Mouse (Mus musculus) forebrain, embryonic 12.5 days (tissue): Measurements from ENCODE around the gene Arfip2. TPM values are rescaled to one million over a fixed set of nuclear protein-coding genes. Genes with fewer than 3 reads are reported as not detected.

ENCODE experiments used
- ATAC-seq: fragments of 200-750 bp; cut with Nextera tagmentation; 2 replicates; pipeline ENCODE4 v1.8.0; 2017; ENCODE audit warnings: moderate TSS enrichment; ENCODE audit not compliant: low FRiP score
- H3K27ac ChIP-seq: fragments of 300-500 bp; sonication (generic); 2 replicates; pipeline ENCODE4 v1.5.1; 2016; ENCODE audit warnings: mild to moderate bottlenecking
- H3K27me3 ChIP-seq: fragments of 300-500 bp; sonication (generic); 2 replicates; pipeline ENCODE4 v1.6.1; 2016; ENCODE audit warnings: mild to moderate bottlenecking
- H3K36me3 ChIP-seq: fragments of 300-500 bp; sonication (generic); replicated peaks from 2 replicates; pipeline ENCODE4 v1.6.1; 2016; ENCODE audit warnings: mild to moderate bottlenecking
- H3K4me1 ChIP-seq: fragments of 300-500 bp; sonication (generic); 2 replicates; pipeline ENCODE4 v1.6.1; 2016
- H3K4me2 ChIP-seq: fragments of 300-500 bp; sonication (generic); 2 replicates; pipeline ENCODE4 v1.6.1; 2016; ENCODE audit warnings: mild to moderate bottlenecking, moderate library complexity
- H3K4me3 ChIP-seq: fragments of 300-500 bp; sonication (generic); replicated peaks from 2 replicates; pipeline ENCODE4 v1.5.1; 2016; ENCODE audit warnings: mild to moderate bottlenecking
- H3K9ac ChIP-seq: fragments of 300-500 bp; sonication (generic); 2 replicates; pipeline ENCODE4 v1.6.1; 2016; ENCODE audit warnings: mild to moderate bottlenecking
- H3K9me3 ChIP-seq: fragments of 300-500 bp; sonication (generic); 2 replicates; pipeline ENCODE4 v1.6.1; 2016
- WGBS: fragments of 180-500 bp; shearing (Covaris S2); methylation state at CpG from one replicate; pipeline ENCODE4 v1.1.7; 2016; 5-methylcytosine and 5-hydroxymethylcytosine counted together
- polyA plus RNA-seq: library from polyadenylated mRNA; unstranded; fragments of >200 nt; fragmentation: Nextera tagmentation; extraction: Ambion mirVana; gene quantifications from 2 replicates; pipeline ENCODE4 v1.2.1, GENCODE M21; 2016

Gene Arfip2
- polyA plus RNA-seq, 1 experiment from 2014 or later, result 72.2 TPM

DNA sequence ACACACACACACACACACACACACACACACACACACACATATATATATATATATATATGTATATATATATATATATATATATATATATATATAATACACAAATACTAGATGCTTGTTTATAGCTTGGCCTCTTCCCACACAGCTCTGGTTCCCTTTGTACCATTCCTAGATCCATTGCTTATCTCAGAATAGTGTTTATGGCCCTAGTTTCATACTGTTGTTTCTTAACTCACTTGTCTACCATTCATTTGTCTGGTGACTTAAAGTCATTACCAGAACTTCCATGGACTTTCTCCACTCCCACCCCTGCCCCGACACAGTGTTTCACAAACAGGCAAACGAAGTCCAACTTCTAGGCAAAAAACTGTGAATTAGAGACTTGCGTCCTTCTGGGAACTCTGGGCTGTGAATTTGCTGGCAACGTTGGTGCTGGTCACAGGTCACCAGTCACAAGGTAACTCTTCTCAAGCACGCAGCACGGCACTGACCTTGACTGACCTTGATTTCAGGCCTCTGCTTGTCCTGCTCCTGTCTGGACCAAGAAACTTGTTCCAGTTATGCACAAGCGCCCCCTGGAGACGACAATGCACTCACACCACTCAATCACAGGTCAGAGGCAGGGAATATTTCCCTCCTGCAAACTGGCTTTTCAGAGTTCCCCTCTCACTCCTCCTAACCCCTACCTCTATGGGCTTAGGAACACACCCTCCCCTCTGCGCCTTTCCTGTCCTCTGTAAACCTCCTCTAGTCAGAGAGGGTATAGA lies 37.2 kb downstream of the Arfip2 start:
- no peak overlapping the region for H3K4me3 ChIP-seq
- H3K36me3 ChIP-seq, result no peaks in the 10 kb centered on the region
- no peak overlapping the region for H3K27ac ChIP-seq
- no peaks in the 10 kb centered on the region for H3K27me3 ChIP-seq
- peak; percentile 65; the same call in 1 of the 2 replicates for ATAC-seq
- no peaks in the 10 kb centered on the region for H3K9me3 ChIP-seq
- H3K9ac ChIP-seq, result no peak overlapping the region
- H3K4me1 ChIP-seq, result no peaks in the 10 kb centered on the region
- 36% methylated on average over 9 of the region's 9 CpGs for WGBS
- H3K4me2 ChIP-seq, result no peak overlapping the region

DNA sequence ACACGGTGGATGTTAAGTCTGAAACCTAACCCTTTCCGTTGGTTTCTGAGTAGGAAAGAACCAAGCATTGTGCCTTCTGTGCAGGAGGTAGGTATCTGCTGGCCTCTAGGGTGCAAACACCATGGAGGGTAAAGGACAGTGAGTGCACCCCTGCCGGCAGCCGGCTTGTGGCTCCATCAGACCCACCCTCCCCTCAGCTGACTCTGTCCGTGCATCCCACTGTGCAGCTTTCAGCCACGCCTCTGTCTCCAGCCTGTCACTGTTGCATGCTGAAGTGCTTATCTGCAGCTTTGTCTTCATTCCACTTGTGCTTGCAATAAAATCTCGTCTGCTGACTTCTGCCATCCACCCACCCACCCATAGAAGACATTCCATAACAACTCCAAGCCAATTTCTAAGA lies 50.1 kb downstream of the Arfip2 start:
- Histone ChIP-seq H3K27ac (no peak overlapping the region), H3K4me3 (no peak overlapping the region), H3K9ac (no peak overlapping the region), H3K27me3 (no peaks in the 10 kb centered on the region), H3K9me3 (no peaks in the 10 kb centered on the region), H3K4me1 (no peaks in the 10 kb centered on the region), H3K4me2 (no peak overlapping the region), H3K36me3 (no peaks in the 10 kb centered on the region)
- 13% methylated on average over 7 of the region's 7 CpGs for WGBS
- ATAC-seq, result no peak

DNA sequence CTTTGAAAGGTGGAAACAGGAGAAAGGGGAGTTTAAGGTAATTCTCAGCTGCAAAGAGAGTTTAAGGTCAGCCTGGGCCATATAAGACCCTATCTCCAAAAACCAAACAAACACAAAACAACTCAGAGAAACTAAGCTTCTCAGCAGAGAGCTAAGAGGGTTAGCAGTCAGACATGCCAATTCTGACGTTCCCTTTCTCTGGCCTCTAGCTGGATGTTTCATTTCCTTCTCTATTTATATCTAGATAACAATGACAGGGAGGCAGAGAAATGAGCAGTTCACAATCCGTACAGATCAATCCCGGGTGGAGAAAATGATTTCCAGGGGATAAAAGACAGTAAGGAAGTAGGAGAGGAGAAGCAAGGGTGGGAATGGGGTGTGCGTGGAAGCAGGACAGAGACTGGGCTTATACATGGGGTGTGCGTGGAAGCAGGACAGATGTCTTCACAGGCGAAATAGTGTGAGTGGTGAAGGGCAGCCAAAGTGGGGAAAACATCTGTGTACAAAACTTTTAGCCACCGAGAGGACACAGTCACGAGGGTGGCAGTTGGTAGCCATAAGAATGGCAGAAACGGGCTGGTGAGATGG lies 51.8 kb downstream of the Arfip2 start:
- 69% methylated on average over 9 of the region's 9 CpGs for WGBS
- Histone ChIP-seq H3K4me3 (no peak overlapping the region), H3K9me3 (no peaks in the 10 kb centered on the region), H3K4me2 (no peak overlapping the region), H3K4me1 (no peaks in the 10 kb centered on the region), H3K27me3 (no peaks in the 10 kb centered on the region), H3K27ac (no peak overlapping the region), H3K9ac (no peak overlapping the region), H3K36me3 (no peaks in the 10 kb centered on the region)
- ATAC-seq, result no peak

Other genes starting within 250 kb of the Arfip2 start
- gene Fam160a2, start 240.4 kb downstream of the Arfip2 start, polyA plus RNA-seq, result 48.2 and 49.7 TPM in 2 replicates
- gene Cnga4, start 235.8 kb downstream of the Arfip2 start, polyA plus RNA-seq, result 0.10 and 0.19 TPM in 2 replicates
- 0.38 and 0.70 TPM in 2 replicates for gene Cckbr, start 214.7 kb downstream of the Arfip2 start, polyA plus RNA-seq
- gene Cavin3, start 158.1 kb downstream of the Arfip2 start, polyA plus RNA-seq, result 20.2 and 24.7 TPM in 2 replicates
- gene Smpd1, start 86.1 kb downstream of the Arfip2 start, polyA plus RNA-seq, result 42.5 and 43.6 TPM in 2 replicates
- gene Apbb1, start 58.8 kb downstream of the Arfip2 start, polyA plus RNA-seq, result 149 and 160 TPM in 2 replicates
- gene Hpx, start 40.3 kb downstream of the Arfip2 start, polyA plus RNA-seq, result 0.17 and 0.29 TPM in 2 replicates
- gene Trim3, start 6.8 kb downstream of the Arfip2 start, polyA plus RNA-seq, result 50.6 and 51.2 TPM in 2 replicates
- gene Timm10b, start 360 bp downstream of the Arfip2 start, polyA plus RNA-seq, result 126 and 142 TPM in 2 replicates
- 2.5 and 15.7 TPM in 2 replicates for gene Gm45799, start 136 bp upstream of the Arfip2 start, polyA plus RNA-seq
- gene Dnhd1, start 10.4 kb upstream of the Arfip2 start, polyA plus RNA-seq, result 0.85 and 0.96 TPM in 2 replicates
- gene Ilk, start 96.2 kb upstream of the Arfip2 start, polyA plus RNA-seq, result 184 and 187 TPM in 2 replicates
- gene Rrp8, start 97.0 kb upstream of the Arfip2 start, polyA plus RNA-seq, result 39.5 and 41.5 TPM in 2 replicates
- gene Taf10, start 103.9 kb upstream of the Arfip2 start, polyA plus RNA-seq, result 145 and 170 TPM in 2 replicates
- 45.8 and 48.3 TPM in 2 replicates for gene Tpp1, start 111.8 kb upstream of the Arfip2 start, polyA plus RNA-seq
- gene Dchs1, start 147.2 kb upstream of the Arfip2 start, polyA plus RNA-seq, result 22.9 and 25.0 TPM in 2 replicates
- gene Mrpl17, start 170.7 kb upstream of the Arfip2 start, polyA plus RNA-seq, result 231 and 236 TPM in 2 replicates